In the genomic region with DNA sequence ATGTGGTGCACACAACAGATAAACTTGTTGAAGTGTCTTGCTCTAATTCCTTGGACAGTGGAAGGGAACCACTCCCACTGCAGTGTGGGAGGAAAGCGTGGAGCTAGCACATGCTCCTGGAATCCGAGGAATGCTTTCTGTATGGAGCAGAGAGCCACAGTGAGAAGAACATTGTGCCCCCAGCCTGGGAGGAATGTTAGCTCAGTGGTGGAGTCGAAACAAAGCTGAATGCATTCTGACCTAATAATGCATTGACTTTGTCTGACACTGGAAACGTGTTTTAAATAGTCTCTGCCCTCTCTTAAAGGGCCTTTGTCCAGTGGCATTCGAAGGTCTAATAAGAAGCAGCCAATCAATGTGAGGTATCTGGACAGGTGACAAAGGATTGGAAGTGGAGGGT, we compare ENCODE assay signal across 8 mouse cellular contexts.
DNase-seq lines count a peak whose midpoint lies in the region; ATAC-seq lines count a peak whose summit lies in the region.

No protein-coding gene starts in this region.

- no peaks in the 10 kb centered on the region for H3K27me3 ChIP-seq in hindbrain, embryonic 10.5 days (ENCODE audit: insufficient read depth, poor library complexity, severe bottlenecking)
- H3K27me3 ChIP-seq in hindbrain, embryonic 14.5 days (ENCODE audit: control insufficient read depth, insufficient read depth, low read length): no peaks in the 10 kb centered on the region
- H3K27me3 ChIP-seq in embryonic facial prominence, embryonic 15.5 days: no peaks in the 10 kb centered on the region

- no peak for ATAC-seq in hindbrain, embryonic 14.5 days (ENCODE audit: low FRiP score)
- peak; percentile 82 for ATAC-seq in embryonic facial prominence, embryonic 15.5 days (ENCODE audit: insufficient number of reproducible peaks, low FRiP score, low TSS enrichment, low read depth)

- no peak overlapping the region for H3K4me2 ChIP-seq in hindbrain, embryonic 14.5 days (replicated peaks)
- no peak overlapping the region for H3K4me2 ChIP-seq in embryonic facial prominence, embryonic 15.5 days (replicated peaks)

- H3K4me3 ChIP-seq in hindbrain, embryonic 10.5 days: no peak overlapping the region
- H3K4me3 ChIP-seq in hindbrain, embryonic 14.5 days (replicated peaks; ENCODE audit: low read length): no peak overlapping the region
- no peak overlapping the region for H3K4me3 ChIP-seq in embryonic facial prominence, embryonic 15.5 days (replicated peaks)

- WGBS in hindbrain, embryonic 10.5 days: 14% methylated on average over 5 of the region's 5 CpGs
- 12% methylated on average over 5 of the region's 5 CpGs for WGBS in hindbrain, embryonic 14.5 days
- WGBS in embryonic facial prominence, embryonic 15.5 days: 14% methylated on average over 5 of the region's 5 CpGs

- peak; percentile 45 for DNase-seq in hindbrain, embryonic 10.5 days (ENCODE audit: low spot score)
- no peak for DNase-seq in hindbrain, embryonic 14.5 days (ENCODE audit: low spot score)
- peak; percentile 55 for DNase-seq in kidney, postnatal 10 days
- DNase-seq in ovary, postnatal 36 days (ENCODE audit: low spot score): peak; percentile 23
- DNase-seq in right cerebral cortex, adult 2 months (ENCODE audit: low spot score in 2 of 2): no peak
- no peak for DNase-seq in adrenal gland, adult 18-20 months (ENCODE audit: low spot score in 2 of 2)
- DNase-seq in thymus, adult 18-20 months: no peak

- H3K9me3 ChIP-seq in hindbrain, embryonic 10.5 days: no peaks in the 10 kb centered on the region
- no peaks in the 10 kb centered on the region for H3K9me3 ChIP-seq in hindbrain, embryonic 14.5 days (ENCODE audit: control insufficient read depth, low read length)
- H3K9me3 ChIP-seq in embryonic facial prominence, embryonic 15.5 days (replicated peaks): no peaks in the 10 kb centered on the region

- H3K36me3 ChIP-seq in hindbrain, embryonic 10.5 days: no peaks in the 10 kb centered on the region
- H3K36me3 ChIP-seq in hindbrain, embryonic 14.5 days (replicated peaks; ENCODE audit: control insufficient read depth, insufficient read depth): no peaks in the 10 kb centered on the region
- no peaks in the 10 kb centered on the region for H3K36me3 ChIP-seq in embryonic facial prominence, embryonic 15.5 days

- no peak overlapping the region for H3K9ac ChIP-seq in hindbrain, embryonic 14.5 days
- no peak overlapping the region for H3K9ac ChIP-seq in embryonic facial prominence, embryonic 15.5 days

- H3K27ac ChIP-seq in hindbrain, embryonic 10.5 days: peak overlapping the region; percentile 50
- no peak overlapping the region for H3K27ac ChIP-seq in hindbrain, embryonic 14.5 days
- H3K27ac ChIP-seq in embryonic facial prominence, embryonic 15.5 days (replicated peaks): peak overlapping the region; percentile 34; the same call in 1 of the 2 replicates

- H3K4me1 ChIP-seq in hindbrain, embryonic 10.5 days (replicated peaks): peaks cover 13% of the 10 kb centered on the region
- H3K4me1 ChIP-seq in hindbrain, embryonic 14.5 days (replicated peaks; ENCODE audit: control insufficient read depth, insufficient read depth, low read length): no peaks in the 10 kb centered on the region; the same call in 1 of the 2 replicates
- 0 out of 2 replicates have a peak, but pooled peaks cover 5% of the 10 kb centered on the region for H3K4me1 ChIP-seq in embryonic facial prominence, embryonic 15.5 days

Comparison
In these comparisons a context has a peak if more than half of its experiments do, and no peak if none do; other contexts are left out.
1. DNase-seq: peak in hindbrain, embryonic 10.5 days (single experiment), kidney, postnatal 10 days (single experiment) and ovary, postnatal 36 days (single experiment); none in hindbrain, embryonic 14.5 days (single experiment), right cerebral cortex, adult 2 months (0 of 2), adrenal gland, adult 18-20 months (0 of 2) and thymus, adult 18-20 months (0 of 2).